ENCODE assay signal across 8 mouse cellular contexts in genomic region chr3:129634260-129634901, GRCm38 (mm10).
A peak's percentile ranks its signal among the peaks of the same experiment; 100 is the strongest.
DNase-seq lines count a peak whose midpoint lies in the region; ATAC-seq and TF ChIP-seq lines count a peak whose summit lies in the region.
"Had no signal": no experiment of that assay in that cellular context is flagged by ENCODE, and none has a peak within 500 bp of the region (broad histone marks: within the 10 kb centered on the region; RNA-seq: fewer than 3 reads in every experiment).

No protein-coding gene starts in this region.

- DNase-seq in layer of hippocampus, adult 2 months (ENCODE audit: low spot score in 2 of 2): peak in 1 of 2 experiments; percentile 50
- no peak for DNase-seq in layer of hippocampus, postnatal 25 days (ENCODE audit: extremely low spot score in 1 of 2, low spot score in 1 of 2)
- peak; percentile 60 for DNase-seq in R1 (ENCODE audit: low read depth, low spot score)
- DNase-seq in cerebellum, postnatal 25 days: peak; percentile 42 to 62
- DNase-seq in kidney, postnatal 10 days: peak; percentile 61
- peak; percentile 73 for DNase-seq in midbrain, embryonic 14.5 days

- H3K4me2 ChIP-seq in midbrain, embryonic 14.5 days (ENCODE audit: low read length): no peak overlapping the region
- H3K4me2 ChIP-seq: limb, embryonic 13.5 days had no signal

- no peak overlapping the region for H3K4me3 ChIP-seq in layer of hippocampus, adult 2 months
- H3K4me3 ChIP-seq in midbrain, embryonic 14.5 days (replicated peaks; ENCODE audit: low read depth, low read length): no peak overlapping the region
- H3K4me3 ChIP-seq: limb, embryonic 13.5 days had no signal

- 88% methylated on average over 11 of the region's 11 CpGs for WGBS in midbrain, embryonic 14.5 days

- H3K36me3 ChIP-seq in midbrain, embryonic 14.5 days (ENCODE audit: control insufficient read depth, insufficient read depth, low read length): peaks cover 16% of the 10 kb centered on the region; the same call in 1 of the 2 replicates

- ATAC-seq in midbrain, embryonic 14.5 days (ENCODE audit: low FRiP score, low TSS enrichment): no peak
- no peak for ATAC-seq in monocyte, adult 5-6 weeks (replicated peaks; ENCODE audit: insufficient number of reproducible peaks, low FRiP score, low TSS enrichment, poor library complexity, severe bottlenecking)

- no peaks in the 10 kb centered on the region for H3K27me3 ChIP-seq in midbrain, embryonic 14.5 days (ENCODE audit: control insufficient read depth, insufficient read depth, low read length)
- H3K27me3 ChIP-seq: limb, embryonic 13.5 days had no signal

- peak; percentile 81 for TF ChIP-seq CTCF in layer of hippocampus, adult 2 months (conservative IDR thresholded peaks at IDR 0.05)

- 0 out of 2 replicates have a peak overlapping the region, but pooled peaks have one; percentile 60 for H3K27ac ChIP-seq in layer of hippocampus, adult 2 months
- no peak overlapping the region for H3K27ac ChIP-seq in midbrain, embryonic 14.5 days (replicated peaks; ENCODE audit: low read depth, low read length)
- H3K27ac ChIP-seq: limb, embryonic 13.5 days had no signal

- no peaks in the 10 kb centered on the region for H3K9me3 ChIP-seq in midbrain, embryonic 14.5 days (ENCODE audit: control insufficient read depth, low read length)
- H3K9me3 ChIP-seq: limb, embryonic 13.5 days had no signal

- no peaks in the 10 kb centered on the region for H3K4me1 ChIP-seq in midbrain, embryonic 14.5 days (ENCODE audit: control insufficient read depth, insufficient read depth, low read length)
- H3K4me1 ChIP-seq: limb, embryonic 13.5 days had no signal

- H3K9ac ChIP-seq in midbrain, embryonic 14.5 days (replicated peaks; ENCODE audit: low read length): no peak overlapping the region
- H3K9ac ChIP-seq: limb, embryonic 13.5 days had no signal

Comparison
In these comparisons a context has a peak if more than half of its experiments do, and no peak if none do; other contexts are left out.
1. DNase-seq: peak in R1 (single experiment), cerebellum, postnatal 25 days (2 of 2), kidney, postnatal 10 days (single experiment) and midbrain, embryonic 14.5 days (single experiment); none in layer of hippocampus, postnatal 25 days (0 of 2).